Mouse (Mus musculus) forebrain, embryonic 13.5 days (tissue): Measurements from ENCODE around the gene Gm26897. TPM values are rescaled to one million over a fixed set of nuclear protein-coding genes. Genes with fewer than 3 reads are reported as not detected.
A peak's percentile ranks its signal among the peaks of the same experiment; 100 is the strongest.

Experiments used
- ATAC-seq: fragments of 200-750 bp; cut with Nextera tagmentation; 2 replicates; pipeline ENCODE4 v1.8.0; 2017
- H3K27ac ChIP-seq: fragments of 300-500 bp; sonication (generic); 2 replicates; pipeline ENCODE4 v1.5.1; 2015; ENCODE audit warnings: inconsistent platforms, mild to moderate bottlenecking, moderate library complexity
- H3K27me3 ChIP-seq: fragments of 300-500 bp; sonication (generic); 2 replicates; pipeline ENCODE4 v1.6.1; 2015; ENCODE audit warnings: mild to moderate bottlenecking, inconsistent platforms
- H3K36me3 ChIP-seq: fragments of 300-500 bp; sonication (generic); 2 replicates; pipeline ENCODE4 v1.6.1; 2015; ENCODE audit warnings: mild to moderate bottlenecking, inconsistent platforms; ENCODE audit not compliant: poor library complexity, severe bottlenecking
- H3K4me1 ChIP-seq: fragments of 300-500 bp; sonication (generic); 2 replicates; pipeline ENCODE4 v1.6.1; 2015; ENCODE audit warnings: inconsistent platforms
- H3K4me2 ChIP-seq: fragments of 300-500 bp; sonication (generic); 2 replicates; pipeline ENCODE4 v1.6.1; 2015; ENCODE audit warnings: inconsistent platforms, mild to moderate bottlenecking, moderate library complexity
- H3K4me3 ChIP-seq: fragments of 300-500 bp; sonication (generic); 2 replicates; pipeline ENCODE4 v1.5.1; 2015; ENCODE audit warnings: mild to moderate bottlenecking, inconsistent platforms
- H3K9ac ChIP-seq: fragments of 300-500 bp; sonication (generic); 2 replicates; pipeline ENCODE4 v1.6.1; 2015; ENCODE audit warnings: mild to moderate bottlenecking, inconsistent platforms
- H3K9me3 ChIP-seq: fragments of 300-500 bp; sonication (generic); replicated peaks from 2 replicates; pipeline ENCODE4 v1.6.1; 2016; ENCODE audit warnings: inconsistent platforms
- WGBS: fragments of 180-500 bp; shearing (Covaris S2); methylation state at CpG from one replicate; pipeline ENCODE4 v1.1.7; 2015; 5-methylcytosine and 5-hydroxymethylcytosine counted together
- polyA plus RNA-seq: library from polyadenylated mRNA; unstranded; fragments of >200 nt; fragmentation: Nextera tagmentation; extraction: Ambion mirVana; gene quantifications from 2 replicates; pipeline ENCODE4 v1.2.1, GENCODE M21; 2015

Gene Gm26897
- not detected in 2 replicates for polyA plus RNA-seq

DNA sequence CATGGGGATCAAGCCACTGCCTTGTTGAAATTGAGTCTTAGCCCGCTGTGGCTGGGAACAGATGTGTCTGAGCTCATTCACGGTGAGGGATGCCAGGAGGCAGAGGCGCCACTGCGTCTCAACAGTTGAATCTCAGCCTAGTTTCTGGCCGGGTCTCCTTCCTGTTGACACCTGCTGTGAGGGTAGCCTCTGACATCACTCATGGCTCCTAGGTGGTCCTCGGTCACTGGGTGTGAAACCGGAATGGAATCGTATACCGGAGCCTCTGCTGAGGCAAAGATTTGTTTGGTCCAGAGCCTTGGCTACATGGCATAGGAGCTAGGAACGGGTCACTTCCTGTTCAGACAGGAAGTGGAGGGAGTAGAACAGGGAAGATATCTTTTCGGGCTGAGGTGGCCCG is at the start of gene Gm26897:
TSS of gene Gm26897 (plus strand) at position 74 of the 400 bp plus-strand sequence.
- ATAC-seq, result no peak
- no peak within 1 kb of the TSS for H3K4me2 ChIP-seq
- H3K36me3 ChIP-seq, result peaks cover 10% of the 10 kb centered on the region
- WGBS, result 89% methylated on average over 12 of the region's 12 CpGs
- H3K4me3 ChIP-seq, result no peak within 1 kb of the TSS
- H3K9me3 ChIP-seq, result no peaks in the 10 kb centered on the region
- peaks cover 4% of the 10 kb centered on the region; the same call in 1 of the 2 replicates for H3K27me3 ChIP-seq
- H3K4me1 ChIP-seq, result peaks cover 13% of the 10 kb centered on the region
- H3K9ac ChIP-seq, result no peak within 1 kb of the TSS
- H3K27ac ChIP-seq, result no peak within 1 kb of the TSS; the same call in 1 of the 2 replicates

- ATAC-seq, result no peak
- no peaks in the 10 kb centered on the region for H3K36me3 ChIP-seq
- no peak overlapping the region for H3K4me2 ChIP-seq
- no peak overlapping the region for H3K4me3 ChIP-seq
- no peaks in the 10 kb centered on the region for H3K27me3 ChIP-seq
- H3K4me1 ChIP-seq, result peaks cover 39% of the 10 kb centered on the region
- H3K9ac ChIP-seq, result no peak overlapping the region
- no peaks in the 10 kb centered on the region for H3K9me3 ChIP-seq
- 85% methylated on average over 5 of the region's 5 CpGs for WGBS
- no peak overlapping the region for H3K27ac ChIP-seq
These were observed 46.4 kb upstream of the Gm26897 start for GRCm38 (mm10) chr5:111687370-111687769.

- no peaks in the 10 kb centered on the region for H3K36me3 ChIP-seq
- no peaks in the 10 kb centered on the region for H3K9me3 ChIP-seq
- no peak overlapping the region for H3K4me3 ChIP-seq
- H3K9ac ChIP-seq, result no peak overlapping the region
- H3K27me3 ChIP-seq, result no peaks in the 10 kb centered on the region
- WGBS, result 44% methylated on average over 10 of the region's 10 CpGs
- H3K4me1 ChIP-seq, result peaks cover 41% of the 10 kb centered on the region
- peak overlapping the region; percentile 59 for H3K27ac ChIP-seq
- ATAC-seq, result peak; percentile 68
- no peak overlapping the region for H3K4me2 ChIP-seq
These were observed 45.1 kb upstream of the Gm26897 start for GRCm38 (mm10) chr5:111688584-111688983.

DNA sequence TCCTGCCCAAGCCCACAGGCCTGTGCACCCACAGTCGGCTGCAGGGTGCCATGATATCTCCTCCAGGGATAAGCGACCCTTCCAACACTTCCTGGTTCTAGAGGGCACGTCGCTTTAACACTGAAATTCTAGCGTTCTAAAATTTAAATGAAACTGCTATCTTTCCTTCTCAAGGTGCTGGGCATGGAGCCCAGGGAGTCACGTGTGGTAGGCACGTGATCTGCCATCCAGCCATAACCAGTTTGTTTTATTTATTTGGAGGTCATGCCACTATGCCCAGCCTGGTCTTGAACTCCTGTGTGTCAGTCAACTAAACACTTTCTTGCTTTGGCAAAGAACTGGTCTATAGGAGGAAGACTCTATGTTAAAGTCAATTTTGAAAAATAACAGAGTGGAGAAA is 35.7 kb upstream of the Gm26897 start:
- no peak overlapping the region for H3K9ac ChIP-seq
- 89% methylated on average over 7 of the region's 7 CpGs for WGBS

DNA sequence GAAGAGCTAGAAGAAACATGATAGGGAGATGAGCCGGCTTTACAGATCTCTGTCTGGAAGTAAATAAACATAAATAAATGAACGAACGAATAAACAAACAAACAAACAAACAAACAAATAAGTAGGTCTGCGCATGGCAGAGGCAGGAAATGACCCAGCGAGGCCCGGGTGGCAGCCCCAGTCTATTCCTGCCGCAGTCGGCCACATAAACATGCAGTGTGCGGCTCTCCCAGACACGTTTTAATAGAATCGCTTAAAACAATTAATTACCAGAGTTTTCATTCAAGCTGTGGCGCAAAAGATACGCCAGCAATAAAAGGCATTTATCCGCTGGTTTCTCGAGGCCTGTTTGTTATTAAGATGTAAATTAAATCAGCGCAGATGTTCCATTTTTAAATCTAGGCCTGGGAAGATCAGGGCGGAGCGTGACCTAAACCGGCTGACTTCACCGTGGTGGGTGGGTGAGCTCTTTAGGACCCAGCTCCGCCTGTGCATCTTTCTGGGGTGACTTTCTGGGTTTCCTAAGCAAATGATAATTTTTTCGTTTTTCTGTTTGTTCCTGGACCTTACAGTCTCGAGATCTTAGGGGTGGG is 33.9 kb upstream of the Gm26897 start:
- Histone ChIP-seq H3K4me3 (no peak overlapping the region), H3K36me3 (no peaks in the 10 kb centered on the region), H3K9ac (no peak overlapping the region), H3K27me3 (no peaks in the 10 kb centered on the region), H3K4me1 (peaks cover 63% of the 10 kb centered on the region), H3K9me3 (no peaks in the 10 kb centered on the region), H3K4me2 (no peak overlapping the region; the same call in 1 of the 2 replicates), H3K27ac (peak overlapping the region; percentile 63)
- 25% methylated on average over 23 of the region's 23 CpGs for WGBS
- ATAC-seq, result peak; percentile 67

More for the DNA sequence above, 35.7 kb upstream of the Gm26897 start:
- Histone ChIP-seq H3K27ac (no peak overlapping the region), H3K27me3 (no peaks in the 10 kb centered on the region), H3K4me1 (peaks cover 58% of the 10 kb centered on the region), H3K4me3 (no peak overlapping the region), H3K9me3 (no peaks in the 10 kb centered on the region), H3K36me3 (no peaks in the 10 kb centered on the region), H3K4me2 (no peak overlapping the region)
- no peak for ATAC-seq

- 0 out of 2 replicates have a peak, but pooled peaks have one; percentile 56 for ATAC-seq
- Histone ChIP-seq H3K36me3 (no peaks in the 10 kb centered on the region), H3K4me1 (peaks cover 63% of the 10 kb centered on the region), H3K9ac (no peak overlapping the region), H3K27me3 (no peaks in the 10 kb centered on the region; the same call in 1 of the 2 replicates), H3K9me3 (no peaks in the 10 kb centered on the region), H3K4me2 (peak overlapping the region; percentile 49), H3K27ac (peak overlapping the region; percentile 66), H3K4me3 (0 out of 2 replicates have a peak overlapping the region, but pooled peaks have one; percentile 18)
- 4% methylated on average over 30 of the region's 31 CpGs for WGBS
These were observed 31.9 kb upstream of the Gm26897 start for GRCm38 (mm10) chr5:111701634-111702329.

- Histone ChIP-seq H3K9ac (no peak overlapping the region), H3K4me3 (no peak overlapping the region), H3K9me3 (no peaks in the 10 kb centered on the region), H3K4me2 (no peak overlapping the region), H3K36me3 (no peaks in the 10 kb centered on the region), H3K27me3 (peaks cover 3% of the 10 kb centered on the region; the same call in 1 of the 2 replicates), H3K27ac (peak overlapping the region; percentile 66; the same call in 1 of the 2 replicates), H3K4me1 (peaks cover 59% of the 10 kb centered on the region)
- WGBS, result 44% methylated on average over 7 of the region's 7 CpGs
- ATAC-seq, result peak; percentile 36; the same call in 1 of the 2 replicates
These were observed 30.1 kb upstream of the Gm26897 start for GRCm38 (mm10) chr5:111703586-111703985.

DNA sequence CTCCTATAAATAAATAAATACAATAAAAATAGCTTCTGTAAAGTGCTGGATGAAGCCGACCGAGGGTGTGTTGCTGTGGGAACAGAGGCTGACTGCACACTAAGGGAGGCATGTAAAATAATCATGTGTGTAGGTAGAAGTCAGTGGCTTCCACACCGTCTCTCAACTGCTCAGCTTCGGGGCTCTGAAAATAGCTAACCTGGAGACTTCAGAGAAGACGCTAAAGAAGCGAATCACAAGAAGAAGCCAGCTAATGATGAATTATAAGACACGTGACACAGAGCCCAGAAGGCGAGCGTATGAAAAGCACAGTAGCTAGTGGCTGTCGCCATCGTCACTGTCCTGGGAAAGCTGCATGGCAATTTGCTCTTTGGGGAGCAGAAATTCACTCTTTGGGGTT is 29.4 kb upstream of the Gm26897 start:
- Histone ChIP-seq H3K27me3 (peaks cover 3% of the 10 kb centered on the region; the same call in 1 of the 2 replicates), H3K4me2 (no peak overlapping the region), H3K9me3 (no peaks in the 10 kb centered on the region), H3K4me1 (peaks cover 59% of the 10 kb centered on the region), H3K36me3 (no peaks in the 10 kb centered on the region), H3K27ac (no peak overlapping the region), H3K4me3 (no peak overlapping the region), H3K9ac (no peak overlapping the region)
- no peak for ATAC-seq
- whole genome bisulfite sequencing, result 80% methylated on average over 11 of the region's 11 CpGs

- Histone ChIP-seq H3K9ac (0 out of 2 replicates have a peak overlapping the region, but pooled peaks have one; percentile 12), H3K4me3 (no peak overlapping the region), H3K27me3 (peaks cover 3% of the 10 kb centered on the region; the same call in 1 of the 2 replicates), H3K4me2 (no peak overlapping the region), H3K4me1 (peaks cover 18% of the 10 kb centered on the region), H3K36me3 (no peaks in the 10 kb centered on the region), H3K9me3 (peaks cover 16% of the 10 kb centered on the region; the same call in 1 of the 2 replicates), H3K27ac (peak overlapping the region; percentile 57)
- 13% methylated on average over 6 of the region's 8 CpGs for WGBS
- ATAC-seq, result peak; percentile 51; the same call in 1 of the 2 replicates
These were observed 24.4 kb upstream of the Gm26897 start for GRCm38 (mm10) chr5:111709195-111709901.

GRCm38 (mm10) chr5:111719018-111719417 is 14.7 kb upstream of the Gm26897 start:
- Histone ChIP-seq H3K9me3 (no peaks in the 10 kb centered on the region), H3K27me3 (no peaks in the 10 kb centered on the region), H3K9ac (no peak overlapping the region), H3K4me2 (no peak overlapping the region), H3K27ac (no peak overlapping the region), H3K36me3 (no peaks in the 10 kb centered on the region), H3K4me1 (peaks cover 42% of the 10 kb centered on the region), H3K4me3 (no peak overlapping the region)
- ATAC-seq, result no peak
- WGBS, result 63% methylated on average over 3 of the region's 3 CpGs

DNA sequence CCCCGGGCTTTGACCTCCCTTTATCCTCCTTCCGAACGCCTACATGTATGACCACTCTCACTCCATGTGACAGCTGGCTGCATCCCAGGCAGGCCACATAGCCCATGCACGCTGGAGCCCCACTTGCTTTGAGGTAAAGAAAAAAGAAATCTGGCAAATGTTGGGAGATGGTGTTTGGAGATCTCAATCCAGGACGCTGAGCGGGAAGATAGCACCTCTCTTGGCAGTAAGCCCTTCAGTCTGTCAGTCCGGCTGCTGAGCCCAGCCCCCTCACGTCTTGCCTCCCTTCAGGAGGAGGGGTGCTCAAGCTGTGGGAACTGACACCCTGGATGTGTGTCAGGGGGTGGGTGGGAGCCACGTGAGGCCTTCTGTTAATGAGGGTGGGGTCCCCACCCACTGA is 13.0 kb upstream of the Gm26897 start:
- Histone ChIP-seq H3K9me3 (no peaks in the 10 kb centered on the region), H3K4me2 (no peak overlapping the region), H3K27me3 (no peaks in the 10 kb centered on the region), H3K4me3 (no peak overlapping the region), H3K4me1 (peaks cover 59% of the 10 kb centered on the region), H3K27ac (peak overlapping the region; percentile 74), H3K36me3 (no peaks in the 10 kb centered on the region), H3K9ac (no peak overlapping the region)
- WGBS, result 72% methylated on average over 9 of the region's 9 CpGs
- peak; percentile 22; the same call in 1 of the 2 replicates for ATAC-seq

- Histone ChIP-seq H3K4me1 (peaks cover 64% of the 10 kb centered on the region), H3K4me3 (no peak overlapping the region), H3K27me3 (no peaks in the 10 kb centered on the region), H3K9ac (peak overlapping the region; percentile 50), H3K27ac (peak overlapping the region; percentile 93), H3K4me2 (peak overlapping the region; percentile 44), H3K36me3 (no peaks in the 10 kb centered on the region), H3K9me3 (no peaks in the 10 kb centered on the region)
- ATAC-seq, result peak; percentile 92
- WGBS, result 20% methylated on average over 10 of the region's 10 CpGs
These were observed 9.0 kb upstream of the Gm26897 start for GRCm38 (mm10) chr5:111724713-111725112.
